Mouse (Mus musculus) fat pad, adult 2 months (tissue): ENCODE results near the gene Tapt1.

Experiments used
- DNase-seq: peaks from one replicate; pipeline ENCODE4 v3.0.0-alpha.2; 2011; ENCODE audit warnings: low read depth, low spot score; ENCODE audit errors: extremely low read depth

Gene Tapt1

DNA sequence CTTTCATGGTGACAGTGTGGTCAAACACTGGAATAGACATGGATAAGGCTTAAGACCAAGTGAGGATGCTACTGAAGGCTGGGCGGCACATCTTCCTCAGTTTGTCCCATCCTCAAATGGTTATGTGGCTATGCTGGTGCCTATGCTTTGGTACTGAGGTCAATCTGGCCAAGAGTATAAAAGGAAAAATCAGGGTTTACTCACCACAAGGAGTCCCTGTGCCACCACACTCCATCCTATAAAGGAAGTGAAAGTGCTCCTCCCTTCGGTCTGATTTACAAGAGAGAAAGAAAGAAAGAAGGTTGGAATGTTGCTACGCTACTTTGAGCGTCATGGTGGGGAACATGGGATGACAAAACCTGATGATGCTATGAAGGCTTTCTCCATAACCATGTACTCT is 27.3 kb downstream of the Tapt1 start:
- DNase-seq = no peak

- DNase-seq = no peak
Measured at GRCm38 (mm10) chr5:44198471-44198870, 28.0 kb downstream of the Tapt1 start.

DNA sequence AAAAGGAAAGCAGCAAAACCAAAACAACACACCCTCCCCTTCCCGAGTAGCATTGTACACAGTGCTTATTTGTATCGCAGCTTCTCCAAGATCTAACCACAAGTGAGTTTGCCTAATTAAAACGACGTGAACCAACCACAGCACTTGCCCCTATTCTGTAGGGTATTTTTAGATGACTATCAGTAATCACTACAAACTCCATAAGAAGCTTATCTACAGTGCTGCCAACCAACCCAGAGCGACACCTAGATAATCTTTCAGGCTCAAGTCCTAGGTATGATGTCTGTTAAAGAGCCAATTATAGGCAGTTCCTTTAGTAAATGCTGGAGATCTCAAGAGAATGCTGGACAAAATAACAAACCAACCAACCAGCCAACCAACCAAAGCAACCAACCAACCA is 28.6 kb downstream of the Tapt1 start:
- DNase-seq = no peak

GRCm38 (mm10) chr5:44196167-44196566 is 30.3 kb downstream of the Tapt1 start:
- no peak for DNase-seq

DNA sequence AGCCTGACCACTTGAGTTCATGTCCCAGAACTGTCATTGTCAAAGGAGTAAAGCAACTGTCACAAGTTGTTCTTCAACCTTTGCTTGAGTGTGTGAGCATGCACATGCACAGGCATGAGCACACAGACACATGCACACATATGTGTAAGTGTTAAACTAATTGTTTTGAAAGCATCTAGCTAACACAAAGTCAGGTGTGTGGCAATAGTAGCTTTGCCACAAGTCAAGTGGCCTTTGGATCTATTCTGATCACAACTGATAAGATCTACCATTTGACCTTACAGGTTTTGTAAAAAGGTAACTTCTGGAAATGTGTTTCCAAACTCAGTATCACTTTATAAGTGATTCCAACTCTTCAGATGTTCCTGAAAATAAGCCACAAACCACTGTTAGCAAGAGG is 39.1 kb downstream of the Tapt1 start:
- no peak for DNase-seq

DNA sequence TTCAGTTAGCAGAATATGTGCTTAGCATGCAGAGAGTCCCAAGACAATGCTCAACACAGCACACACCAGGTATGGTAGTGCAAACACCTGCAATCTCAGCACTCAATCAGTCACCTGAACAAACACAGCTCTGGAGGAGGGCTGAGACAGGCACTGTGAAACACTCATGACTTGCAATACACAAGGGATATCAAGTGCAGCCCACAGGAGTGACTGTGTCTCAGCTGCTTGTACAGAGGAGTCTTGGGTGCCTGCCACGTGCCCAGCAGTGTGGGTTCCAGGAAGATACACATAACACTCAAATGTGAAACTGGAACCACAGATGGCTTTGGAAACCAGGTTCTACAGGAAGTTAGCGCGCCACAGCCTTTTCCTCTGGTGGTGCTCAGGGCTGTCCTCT is 44.8 kb downstream of the Tapt1 start:
- DNase-seq = peak; percentile 21

DNA sequence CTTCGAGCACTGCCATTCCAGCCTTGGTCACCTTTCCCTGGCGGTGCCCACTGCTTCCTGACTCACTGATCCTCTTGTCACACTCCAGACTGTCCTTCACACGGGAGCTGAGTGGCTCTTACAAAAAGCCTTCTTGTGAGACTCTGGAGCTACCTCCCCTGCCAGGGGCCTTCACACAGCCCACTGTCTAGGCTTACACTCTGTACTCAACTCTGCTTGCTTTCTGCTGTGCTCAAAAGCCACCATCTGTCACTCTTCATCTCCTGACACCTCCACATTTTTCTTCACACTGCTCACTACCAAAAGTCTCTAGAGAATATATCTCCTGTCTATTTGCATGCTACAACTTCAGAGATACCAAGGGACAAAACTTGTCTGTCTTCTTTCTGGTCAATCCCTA is 46.0 kb downstream of the Tapt1 start:
- DNase-seq = no peak

- no peak for DNase-seq
Measured at GRCm38 (mm10) chr5:44174046-44174445, 52.4 kb downstream of the Tapt1 start.

- DNase-seq = no peak
Measured at GRCm38 (mm10) chr5:44166866-44167265, 59.6 kb downstream of the Tapt1 start.

DNA sequence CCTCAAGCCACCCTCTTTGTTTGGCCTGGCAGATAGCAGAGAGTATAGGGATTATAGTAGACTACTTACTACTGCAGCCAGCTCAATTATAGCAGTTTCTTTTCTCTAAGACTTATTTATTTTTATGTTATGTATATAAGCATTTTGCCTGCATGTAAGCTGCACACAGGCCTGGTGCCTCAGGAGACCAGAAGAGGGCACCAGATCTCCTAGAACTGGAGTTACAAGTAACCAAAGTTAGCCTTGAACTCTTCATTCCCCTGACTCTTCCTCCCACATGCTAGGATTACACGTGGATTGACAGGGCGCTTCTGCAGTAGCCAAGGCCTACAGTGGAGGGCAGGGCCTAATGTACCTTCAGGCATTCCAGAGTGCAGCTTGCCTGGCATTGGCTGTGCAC is 60.6 kb downstream of the Tapt1 start:
- no peak for DNase-seq

- no peak for DNase-seq
Measured at GRCm38 (mm10) chr5:44164233-44164776, 62.1 kb downstream of the Tapt1 start.

GRCm38 (mm10) chr5:44163318-44163717 is 63.1 kb downstream of the Tapt1 start:
- no peak for DNase-seq

DNA sequence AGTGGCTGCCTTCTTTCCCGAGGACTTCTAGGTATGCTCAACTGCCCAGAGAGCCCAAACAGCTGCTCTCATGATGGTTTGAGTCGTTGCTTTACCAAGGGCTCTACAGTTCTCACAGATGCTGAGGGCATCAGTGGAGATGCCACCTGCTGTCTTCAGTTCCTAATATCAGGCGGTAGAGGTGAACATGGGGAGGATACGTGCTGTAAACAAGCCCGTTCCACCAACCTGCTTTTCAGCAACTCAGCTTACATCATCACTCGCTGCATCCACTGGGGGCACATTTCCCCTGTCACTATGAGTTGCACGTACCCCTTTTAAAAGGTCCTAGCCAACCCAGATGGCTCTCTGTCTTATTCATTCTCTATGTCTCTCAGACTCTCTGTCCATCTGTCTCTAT is 63.6 kb downstream of the Tapt1 start:
- no peak for DNase-seq

GRCm38 (mm10) chr5:44159679-44160438 is 66.6 kb downstream of the Tapt1 start:
- no peak for DNase-seq

DNA sequence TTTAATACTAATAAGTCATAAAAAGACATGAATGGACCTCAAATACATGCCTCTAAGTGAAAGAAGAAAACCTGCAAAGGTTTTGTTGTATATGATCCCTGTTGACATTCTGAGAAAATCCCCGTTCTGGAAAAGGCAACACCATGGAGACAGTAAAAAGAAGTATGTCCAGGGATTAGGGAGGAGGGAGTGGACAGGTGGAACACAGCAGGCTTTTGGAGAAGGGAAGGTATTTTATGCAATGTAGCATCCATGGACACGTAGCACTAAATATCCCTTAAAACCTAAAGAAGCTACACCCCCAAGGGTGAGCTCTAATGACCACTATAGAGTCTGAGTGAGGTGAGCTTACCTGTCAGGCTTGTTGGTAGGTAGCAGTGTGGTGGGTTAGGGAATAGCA is 67.2 kb downstream of the Tapt1 start:
- no peak for DNase-seq

GRCm38 (mm10) chr5:44158458-44158857 is 68.0 kb downstream of the Tapt1 start:
- DNase-seq = no peak

DNA sequence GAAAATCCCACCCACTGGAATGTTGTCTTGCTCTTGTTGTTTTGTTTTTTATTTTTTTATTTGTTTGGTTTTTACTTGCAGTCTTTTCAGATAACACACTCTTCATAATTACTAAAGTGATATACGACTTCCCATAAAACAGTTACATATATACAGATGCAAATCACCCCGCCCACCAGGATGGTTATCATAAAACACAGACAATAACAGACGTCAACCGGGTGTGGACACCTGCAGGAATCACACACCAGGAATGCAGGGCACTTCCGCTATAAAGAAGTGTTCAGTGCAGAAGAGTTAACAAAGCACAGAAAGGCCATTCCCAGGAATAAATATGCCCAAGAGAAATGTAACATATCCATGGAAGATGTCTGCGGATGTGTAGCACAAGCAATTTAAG is 68.7 kb downstream of the Tapt1 start:
- no peak for DNase-seq

DNA sequence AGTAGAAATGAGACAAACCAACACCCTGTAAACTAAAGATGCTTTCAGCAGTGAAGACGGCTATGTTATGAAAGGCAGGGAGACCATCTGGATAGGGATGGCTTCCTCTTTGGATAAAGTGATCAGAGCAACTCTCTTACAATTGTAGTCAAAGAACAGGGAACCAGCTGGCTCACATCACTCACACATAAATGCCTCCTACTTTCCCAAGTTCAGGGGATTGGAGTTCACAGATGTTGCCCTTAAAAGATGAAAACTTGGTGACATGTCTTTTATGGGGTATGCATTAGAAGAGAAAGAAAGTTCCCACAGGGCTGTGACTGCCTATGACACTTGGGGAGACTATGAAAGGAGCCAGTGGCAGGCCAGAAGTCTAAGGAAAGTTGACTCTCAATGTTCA is 73.4 kb downstream of the Tapt1 start:
- DNase-seq = no peak

DNA sequence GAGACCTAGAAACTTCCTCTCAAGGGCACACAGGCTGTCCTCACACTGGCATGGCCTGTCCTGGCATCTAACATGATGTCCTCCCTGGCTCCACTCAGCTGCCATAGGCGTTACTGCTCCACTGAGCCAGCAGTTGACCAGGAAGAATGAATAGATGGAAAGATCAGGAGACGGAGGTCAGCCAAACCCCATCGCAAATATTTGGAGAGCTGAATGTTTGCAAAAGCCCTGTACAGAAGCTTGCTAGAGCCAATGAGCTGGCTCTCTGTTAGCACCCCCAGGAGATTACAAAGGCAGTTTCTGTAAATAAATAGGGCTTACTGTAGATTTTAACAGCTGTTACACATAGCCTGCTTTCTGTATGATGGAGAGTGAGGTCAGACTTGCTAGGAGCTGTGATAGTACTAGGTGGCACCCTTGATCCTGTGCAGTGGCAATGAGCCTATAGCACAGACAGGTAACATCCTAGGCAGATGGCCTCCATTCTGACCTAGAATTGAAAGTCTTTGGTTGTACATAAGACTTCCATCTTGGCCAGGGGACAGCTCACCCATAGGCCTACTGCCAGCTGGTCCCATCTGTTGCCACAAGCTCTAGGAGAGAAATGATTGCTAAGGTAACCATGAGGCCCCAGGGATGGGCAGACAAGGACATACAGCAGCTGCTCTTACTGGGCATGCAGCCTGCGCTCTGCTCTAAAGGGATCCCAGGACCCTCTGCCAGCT is 74.9 kb downstream of the Tapt1 start:
- DNase-seq = no peak

- no peak for DNase-seq
Measured at GRCm38 (mm10) chr5:44147732-44148131, 78.7 kb downstream of the Tapt1 start.

GRCm38 (mm10) chr5:44146437-44147332 is 79.7 kb downstream of the Tapt1 start:
- DNase-seq = no peak
